Mouse (Mus musculus) megakaryocyte, embryonic 14.5 days (primary cell): ENCODE results near the gene Cd27.

Experiments used
- FLI1 ChIP-seq: IDR thresholded peaks from 2 replicates; pipeline ENCODE4 v1.6.1; 2012; ENCODE audit warnings: low read length, inconsistent platforms, mixed read lengths
- GATA1 ChIP-seq: IDR thresholded peaks from 3 replicates; pipeline ENCODE4 v1.6.1; 2012; ENCODE audit warnings: mixed read lengths, low read length, inconsistent platforms, borderline replicate concordance

GRCm38 (mm10) chr6:125218963-125219362 lies 17.8 kb downstream of the Cd27 start:
- TF ChIP-seq GATA1 (no peak), FLI1 (no peak)
